Mouse (Mus musculus): ENCODE measurements around the gene Magi2.

DNA sequence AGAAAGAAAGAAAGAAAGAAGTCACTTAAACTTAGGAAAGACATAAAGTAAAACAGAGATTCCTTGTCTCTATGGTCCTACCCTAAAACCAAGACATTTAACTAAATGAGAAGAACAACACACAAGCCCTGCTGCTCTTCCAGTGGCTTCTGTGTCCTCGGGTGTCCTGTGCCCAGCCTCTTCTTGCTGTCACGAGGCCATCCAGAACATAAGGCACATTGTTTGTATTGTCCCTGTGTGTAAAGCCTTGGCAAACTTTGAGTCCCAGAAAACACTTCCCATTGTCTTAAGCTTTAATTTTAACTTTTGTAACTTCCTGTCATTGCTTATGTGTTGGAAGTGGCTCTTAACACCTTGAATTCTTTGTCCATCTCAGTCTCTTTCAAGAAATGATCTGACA is 1348.0 kb downstream of the Magi2 start:
- TF ChIP-seq CTCF (IDR thresholded peaks at IDR 0.05; ENCODE audit: borderline replicate concordance, control insufficient read depth, extremely low read depth, insufficient read depth, low read length, poor library complexity) (no peak), POLR2A (IDR thresholded peaks at IDR 0.05; ENCODE audit: control insufficient read depth, extremely low read depth, insufficient read depth, low read length, poor library complexity) (no peak)

Measured in thymus, adult 2 months (tissue).